Mouse (Mus musculus) forelimb bud, embryonic 11.5 days (tissue): ENCODE measurements at regions not wholly inside any gene's neighbourhood (a gene's known extent, or its start where the extent isn't known, plus 50 kb on each side); places are given as distances from the start of the nearest gene placed in this dataset.
A peak's percentile ranks its signal among the peaks of the same experiment; 100 is the strongest.
"Not testable (repeated sequence)": the region's sequence is repeated elsewhere in the genome, so short reads cannot be mapped to it uniquely, and the experiment has no call there.

Experiments used
- DNase-seq: peaks from one replicate; pipeline ENCODE4 v3.0.0-alpha.2; 2012; ENCODE audit warnings: low read depth, low spot score

GRCm38 (mm10) chr7:73192839-73193238, 182.5 kb upstream of the Rgma start:
- no peak for DNase-seq

GRCm38 (mm10) chr7:73195306-73195705, 180.0 kb upstream of the Rgma start:
- DNase-seq, result peak; percentile 29

- DNase-seq, result peak; percentile 26
Observed at GRCm38 (mm10) chr7:73196851-73197531, 178.3 kb upstream of the Rgma start.

GRCm38 (mm10) chr7:73198069-73198468, 177.2 kb upstream of the Rgma start:
- no peak for DNase-seq

GRCm38 (mm10) chr7:73199967-73200366, 175.3 kb upstream of the Rgma start:
- no peak for DNase-seq

DNA sequence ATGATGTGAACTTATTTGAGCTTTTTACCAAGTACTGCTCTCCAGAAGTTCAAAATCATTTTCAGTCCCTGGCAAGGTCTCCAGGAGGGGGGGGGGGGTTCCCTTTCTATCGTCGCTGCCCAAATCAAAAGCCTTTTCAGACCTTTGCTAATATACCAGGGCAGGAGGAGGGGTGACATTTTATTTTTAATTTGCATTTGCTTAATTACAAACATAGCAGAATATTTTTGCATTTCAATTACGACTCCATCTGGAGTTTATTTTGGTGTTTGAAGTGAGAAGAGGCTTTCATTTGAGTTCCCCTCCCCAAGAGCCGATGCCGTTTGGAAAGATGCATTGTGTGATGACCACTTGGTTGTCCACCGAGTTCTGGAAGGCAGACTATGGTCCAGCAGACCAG, 174.0 kb upstream of the Rgma start:
- no peak for DNase-seq

DNA sequence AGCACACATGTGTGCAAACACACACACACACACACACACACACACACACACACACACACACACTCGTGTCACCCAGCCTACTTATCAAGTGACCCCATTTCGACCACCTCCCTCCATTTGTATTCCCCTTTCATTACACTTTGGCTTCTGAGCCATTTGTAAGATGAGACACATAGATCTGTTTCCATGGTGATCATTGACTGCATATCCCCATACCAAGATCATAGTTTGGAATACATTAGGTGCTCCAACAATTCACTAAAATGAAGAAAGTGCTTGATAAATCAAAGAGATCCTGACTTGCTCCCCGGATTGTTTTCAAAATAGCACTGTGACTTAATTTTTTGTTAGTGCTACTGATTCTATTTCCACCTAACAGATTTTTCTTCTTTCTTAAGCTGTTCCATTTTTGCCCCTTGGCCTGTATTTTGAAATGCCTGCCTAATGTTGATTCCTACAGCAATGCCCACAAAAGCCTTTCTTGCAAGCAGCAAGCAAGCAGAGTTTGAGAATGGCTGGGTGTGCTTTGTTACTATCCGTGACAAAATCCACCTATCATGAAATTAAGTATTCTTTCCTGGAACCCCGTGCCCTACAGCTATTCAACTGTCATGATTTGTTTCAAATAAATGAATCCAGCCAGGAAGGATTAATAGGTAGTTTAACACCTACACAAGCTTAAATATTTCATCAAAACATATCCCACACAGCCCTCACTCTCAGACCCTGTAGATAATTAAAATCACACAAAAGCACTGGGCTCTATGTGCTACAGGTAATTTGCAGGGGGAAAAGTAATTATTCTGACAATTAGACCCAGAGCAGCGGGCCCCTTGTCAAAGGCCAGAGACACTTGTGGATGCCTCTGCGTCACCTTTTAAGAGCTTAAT, 168.1 kb upstream of the Rgma start:
- DNase-seq, result no peak

DNA sequence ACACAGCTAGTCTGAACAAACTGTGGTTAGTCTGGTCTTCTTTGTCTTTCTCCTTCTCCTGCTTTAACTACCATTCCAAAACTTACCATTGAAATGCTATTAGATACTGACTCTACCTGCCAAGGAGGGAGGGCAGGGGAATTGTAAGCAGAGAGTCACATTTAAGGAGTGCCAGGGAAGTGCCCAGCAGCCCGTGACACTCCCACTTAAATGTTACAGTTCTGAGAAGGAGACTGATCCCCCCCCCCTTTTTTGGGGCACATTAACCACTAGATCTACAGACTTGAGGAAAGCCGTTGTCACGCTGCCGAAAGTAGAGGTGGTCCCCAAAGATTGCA, 166.9 kb upstream of the Rgma start:
- DNase-seq, result no peak

DNA sequence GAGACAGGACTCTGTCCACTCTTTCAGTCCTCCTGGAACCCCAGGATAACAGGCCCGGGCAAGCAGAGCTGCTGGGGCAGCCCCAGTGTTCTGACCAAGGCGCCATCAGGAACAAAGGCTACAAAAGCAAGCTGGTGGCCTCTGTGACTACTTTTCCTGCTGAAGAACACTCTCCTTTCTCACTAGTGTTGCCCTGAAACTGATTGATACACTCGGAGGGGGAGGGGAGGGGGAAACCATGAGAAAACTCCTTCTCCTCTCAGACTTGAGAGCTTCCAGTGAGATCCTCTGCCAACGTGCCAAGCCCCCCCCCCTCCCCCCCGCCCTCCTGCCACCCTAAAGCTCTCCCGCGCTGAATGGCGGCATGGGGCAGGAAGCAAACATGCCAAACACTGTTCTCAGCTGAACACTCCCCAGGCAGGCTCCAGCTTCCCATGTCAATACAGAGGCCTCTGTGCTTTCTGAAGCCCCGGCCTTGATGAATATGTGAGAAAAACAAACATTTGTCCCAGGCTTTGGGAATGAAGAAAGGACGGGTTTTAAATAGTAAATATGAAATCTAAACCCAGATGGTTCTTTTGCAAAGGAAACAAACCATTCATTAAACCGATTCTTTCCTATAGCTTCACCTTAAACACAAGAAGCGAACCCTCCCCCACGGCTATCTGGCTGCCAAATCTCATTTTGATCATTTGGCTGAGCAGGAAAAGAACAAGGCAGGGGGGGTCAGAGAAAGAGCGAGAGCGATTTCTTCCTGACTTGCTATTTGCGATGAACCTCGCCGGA, 166.3 kb upstream of the Rgma start:
- no peak for DNase-seq

GRCm38 (mm10) chr7:73210078-73210477, 165.2 kb upstream of the Rgma start:
- DNase-seq, result no peak

GRCm38 (mm10) chr7:73222237-73222915, 152.9 kb upstream of the Rgma start:
- no peak for DNase-seq

GRCm38 (mm10) chr7:73222929-73223512, 152.3 kb upstream of the Rgma start:
- DNase-seq, result no peak

GRCm38 (mm10) chr7:73233539-73234158, 141.7 kb upstream of the Rgma start:
- DNase-seq, result no peak

GRCm38 (mm10) chr7:73238486-73238885, 136.8 kb upstream of the Rgma start:
- no peak for DNase-seq

DNA sequence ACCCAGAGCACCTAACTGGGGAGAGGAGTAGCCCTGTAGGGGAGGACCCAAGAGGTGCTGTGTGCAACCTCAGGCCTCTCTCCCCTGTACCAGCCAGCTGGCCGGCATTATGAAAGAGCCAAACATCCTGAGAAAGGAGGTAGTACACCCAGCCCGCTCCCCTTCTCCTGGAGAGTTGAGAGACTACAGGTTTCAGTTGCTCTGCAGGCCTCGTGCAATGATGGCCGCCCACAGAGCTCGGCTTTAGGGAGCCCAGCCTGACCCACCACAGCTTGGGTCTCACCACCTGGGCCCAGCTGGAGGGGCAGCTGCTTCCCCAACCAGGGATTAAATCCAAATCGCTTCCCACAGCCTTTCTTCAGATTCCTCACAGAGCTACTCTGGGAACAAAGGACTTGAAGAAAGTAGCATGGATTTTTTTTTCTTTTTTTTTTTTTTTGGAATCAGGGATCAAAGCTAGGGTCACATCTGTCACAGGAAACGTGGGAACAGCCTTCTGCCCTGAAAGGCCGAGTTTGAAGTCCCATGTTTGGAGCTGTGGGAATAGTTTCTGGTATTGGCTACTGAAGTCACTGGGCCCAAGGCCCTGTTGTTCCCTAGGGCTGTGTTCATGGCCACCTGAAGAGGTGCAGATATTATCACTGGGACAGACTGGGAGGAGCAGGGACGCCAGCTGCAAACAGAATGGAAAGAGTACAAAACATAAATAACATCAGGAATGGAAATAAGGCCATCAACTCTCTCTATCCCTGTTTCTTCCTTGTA, 131.5 kb upstream of the Rgma start:
- DNase-seq, result no peak

DNA sequence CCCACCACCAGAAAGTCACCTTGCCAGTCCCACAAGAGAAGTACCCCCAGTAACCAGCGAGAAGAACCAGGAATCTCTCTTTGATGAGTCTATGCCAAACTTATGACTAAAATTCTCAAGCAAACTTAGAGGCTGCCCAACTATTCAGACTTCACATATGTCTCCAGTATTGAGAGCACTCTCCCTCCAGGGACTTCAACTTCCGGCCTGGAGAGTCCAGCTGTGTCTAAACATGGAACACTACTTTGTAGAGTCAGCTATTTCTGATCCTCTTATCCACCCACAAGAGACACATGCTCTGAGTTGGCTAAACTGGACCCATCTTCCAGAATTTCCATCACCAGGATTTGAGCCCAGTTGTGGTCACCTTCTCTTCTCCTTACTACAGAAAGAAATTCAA, 129.9 kb upstream of the Rgma start:
- no peak for DNase-seq

DNA sequence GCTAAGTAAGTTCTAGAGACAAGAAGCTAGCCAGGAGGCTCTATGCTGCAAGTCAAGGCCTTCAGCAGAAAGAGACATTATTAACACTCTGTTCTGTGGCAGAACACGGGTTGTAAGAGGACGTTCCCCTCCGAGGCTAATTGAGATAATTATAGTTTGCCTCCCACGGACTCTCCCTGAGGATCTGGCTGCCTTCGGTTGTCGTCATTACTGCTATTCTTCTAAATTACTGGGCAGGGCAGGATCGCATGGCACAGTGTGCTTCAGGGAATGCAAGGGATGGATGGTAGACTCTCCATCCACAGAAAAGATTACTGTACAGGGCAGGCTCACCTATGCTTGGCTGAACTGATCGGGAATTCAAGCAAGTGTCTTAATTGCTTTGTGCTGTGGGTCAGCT, 124.7 kb upstream of the Rgma start:
- DNase-seq, result no peak

GRCm38 (mm10) chr7:73251187-73251740, 124.0 kb upstream of the Rgma start:
- DNase-seq, result no peak

DNA sequence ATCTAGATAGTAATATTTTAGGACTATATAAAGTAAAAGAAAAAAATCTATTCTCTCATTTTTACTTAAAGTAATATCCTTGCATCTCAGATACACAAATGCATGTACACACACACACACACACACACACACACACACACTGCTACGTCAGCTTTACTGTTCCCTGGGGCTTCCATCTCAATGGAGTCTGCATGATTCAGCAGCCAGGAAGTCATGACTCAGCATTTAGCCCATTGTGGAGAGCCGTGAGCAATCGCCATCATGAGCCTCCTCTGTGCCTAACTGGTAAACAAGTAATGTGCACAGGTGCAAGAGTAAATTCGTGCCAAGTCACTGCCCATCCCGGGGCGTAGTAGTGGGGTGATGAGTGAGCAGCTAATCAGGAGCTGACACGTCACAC, 120.3 kb upstream of the Rgma start:
- not testable (repeated sequence) for DNase-seq

- no peak for DNase-seq
Observed at GRCm38 (mm10) chr7:73260140-73260539, 115.2 kb upstream of the Rgma start.
